Mouse (Mus musculus) brain, embryonic 14.5 days (tissue): ENCODE measurements around the gene Gle1.

Experiments used
- CTCF ChIP-seq: fragments of 200-500 bp; IDR thresholded peaks from 2 replicates; pipeline ENCODE4 v1.5.1; 2012; ENCODE audit warnings: inconsistent platforms, mild to moderate bottlenecking, moderate library complexity, borderline replicate concordance; ENCODE audit not compliant: insufficient read depth, insufficient read length; ENCODE audit errors: extremely low read depth
- POLR2A ChIP-seq: fragments of 200-500 bp; IDR thresholded peaks from 2 replicates; pipeline ENCODE4 v1.6.1; 2012; ENCODE audit warnings: mild to moderate bottlenecking, inconsistent platforms, borderline replicate concordance; ENCODE audit not compliant: poor library complexity, insufficient read depth, insufficient read length, severe bottlenecking; ENCODE audit errors: extremely low read depth

GRCm38 (mm10) chr2:29944723-29945122, 9.5 kb downstream of the Gle1 start:
- TF ChIP-seq CTCF: no peak
- TF ChIP-seq POLR2A: no peak
